Mouse (Mus musculus) ES-E14 (cell line): Measurements from ENCODE around the gene Synj1. TPM values are rescaled to one million over a fixed set of nuclear protein-coding genes. Genes with fewer than 3 reads are reported as not detected.
A peak's percentile ranks its signal among the peaks of the same experiment; 100 is the strongest.

Source experiments
- DNase-seq: peaks from one replicate; pipeline ENCODE4 v3.0.0-alpha.2; 2013; ENCODE audit warnings: low read depth, low spot score
- H3K27ac ChIP-seq: 2 replicates; pipeline ENCODE4 v1.5.1; 2012; ENCODE audit warnings: low read depth, mild to moderate bottlenecking, low read length, moderate library complexity, mixed read lengths; ENCODE audit not compliant: poor library complexity, insufficient read depth, severe bottlenecking
- H3K36me3 ChIP-seq: 2 replicates; pipeline ENCODE4 v1.6.1; 2012; ENCODE audit warnings: mild to moderate bottlenecking, low read length, moderate library complexity, mixed read lengths; ENCODE audit not compliant: control insufficient read depth, poor library complexity, insufficient read depth, severe bottlenecking
- H3K4me1 ChIP-seq, 2 experiments: fragments of 150-350 bp in 1 of 2; sonication (generic) in 1 of 2; 2 replicates each; pipeline ENCODE4 v1.6.1; 2012; ENCODE audit warnings: low read length in 2 of 2, mild to moderate bottlenecking in 1 of 2, mixed read lengths in 1 of 2; ENCODE audit not compliant: control insufficient read depth in 2 of 2, insufficient read depth in 2 of 2, poor library complexity in 1 of 2
- H3K4me3 ChIP-seq, 2 experiments: fragments of 150-350 bp in 1 of 2; sonication (generic) in 1 of 2; 2 replicates each; pipeline ENCODE4 v1.5.1; 2012; ENCODE audit warnings: low read length in 2 of 2, low read depth in 1 of 2, mild to moderate bottlenecking in 1 of 2, mixed read lengths in 1 of 2; ENCODE audit not compliant: insufficient read depth in 1 of 2, poor library complexity in 1 of 2, severe bottlenecking in 1 of 2
- H3K9ac ChIP-seq: 2 replicates; pipeline ENCODE4 v1.6.1; 2012; ENCODE audit warnings: low read depth, mild to moderate bottlenecking, low read length, mixed read lengths; ENCODE audit not compliant: poor library complexity, insufficient read depth, severe bottlenecking
- H3K9me3 ChIP-seq: fragments of 150-350 bp; sonication (generic); 2 replicates; pipeline ENCODE4 v1.6.1; 2012; ENCODE audit warnings: low read depth, mild to moderate bottlenecking, low read length; ENCODE audit not compliant: control insufficient read depth, insufficient read depth
- CHD2 ChIP-seq: IDR thresholded peaks from 2 replicates; pipeline ENCODE4 v1.6.1; 2014; ENCODE audit warnings: mild to moderate bottlenecking, low read depth, low read length, inconsistent platforms
- HCFC1 ChIP-seq: IDR thresholded peaks from 2 replicates; pipeline ENCODE4 v1.6.1; 2012; ENCODE audit warnings: low read length, inconsistent platforms, borderline replicate concordance; ENCODE audit not compliant: insufficient read depth
- MAFK ChIP-seq: IDR thresholded peaks from 2 replicates; pipeline ENCODE4 v1.6.1; 2014; ENCODE audit warnings: mild to moderate bottlenecking, low read depth, low read length, inconsistent platforms; ENCODE audit not compliant: insufficient read depth
- ZC3H11A ChIP-seq: IDR thresholded peaks from 2 replicates; pipeline ENCODE4 v1.6.1; 2012; ENCODE audit warnings: low read depth, mild to moderate bottlenecking, inconsistent platforms, low read length, borderline replicate concordance
- ZNF384 ChIP-seq: IDR thresholded peaks from 2 replicates; pipeline ENCODE4 v1.6.1; 2012; ENCODE audit warnings: low read depth, low read length, inconsistent platforms
- in situ Hi-C, 2 experiments: fragments of 600-800 bp; cut with MboI; formaldehyde crosslinking; loops; one replicate each; pipeline ENCODE4 v1.15.1; 2025; ENCODE audit warnings: low sequenced_read_pairs in 2 of 2, inconsistent platforms in 1 of 2; ENCODE audit not compliant: unreplicated experiment in 2 of 2
- total RNA-seq: library from RNA; depleted of rRNA; stranded (reverse); fragments of 300-350 nt; gene quantifications from 2 replicates; pipeline ENCODE4 v1.2.3, GENCODE M21; 2012

Synj1 gene
- total RNA-seq, 1 experiment = 8.9 TPM

DNA sequence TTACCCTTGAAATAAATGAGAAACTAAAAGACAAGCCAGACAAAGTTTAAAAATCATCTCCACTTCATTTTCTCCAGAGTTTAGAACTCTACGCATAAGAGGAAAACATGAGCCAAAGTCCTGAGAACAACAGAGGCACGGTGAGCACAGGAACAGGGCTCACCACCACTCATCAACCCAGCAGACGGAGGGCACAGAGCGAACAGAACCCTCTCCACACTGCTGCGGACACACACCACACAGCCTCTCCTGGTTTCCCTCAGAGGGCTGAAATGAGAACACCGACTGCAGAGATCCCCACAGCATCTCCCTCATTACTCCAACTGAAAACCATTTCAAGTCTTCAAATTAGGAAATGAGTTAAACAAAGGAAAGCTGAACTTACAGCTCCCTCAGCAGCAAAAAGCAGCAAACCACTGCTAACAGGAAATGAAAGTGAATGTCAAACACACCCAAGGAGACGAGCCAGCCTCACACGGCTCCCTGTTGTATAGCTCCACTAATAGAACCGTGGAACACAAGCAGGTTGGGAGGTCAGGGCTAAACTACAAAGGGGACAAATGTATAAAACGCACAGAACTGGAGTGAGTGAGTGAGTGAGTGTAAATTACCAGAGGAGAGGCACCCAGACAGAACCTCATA lies 9.9 kb upstream of the Synj1 start:
- Histone ChIP-seq H3K27ac (no peak overlapping the region), H3K36me3 (peaks cover 28% of the 10 kb centered on the region), H3K4me3 (no peak overlapping the region), H3K9ac (no peak overlapping the region), H3K4me1 (peaks cover 2 to 8% of the 10 kb centered on the region in 2 experiments; a peak in 2 of 4 replicates), H3K9me3 (no peaks in the 10 kb centered on the region; the same call in 1 of the 2 replicates)
- no peak for DNase-seq
- in situ Hi-C loops = no loop called here
- no peak for TF ChIP-seq MAFK
- no peak for TF ChIP-seq CHD2
- no peak for TF ChIP-seq ZC3H11A

DNA sequence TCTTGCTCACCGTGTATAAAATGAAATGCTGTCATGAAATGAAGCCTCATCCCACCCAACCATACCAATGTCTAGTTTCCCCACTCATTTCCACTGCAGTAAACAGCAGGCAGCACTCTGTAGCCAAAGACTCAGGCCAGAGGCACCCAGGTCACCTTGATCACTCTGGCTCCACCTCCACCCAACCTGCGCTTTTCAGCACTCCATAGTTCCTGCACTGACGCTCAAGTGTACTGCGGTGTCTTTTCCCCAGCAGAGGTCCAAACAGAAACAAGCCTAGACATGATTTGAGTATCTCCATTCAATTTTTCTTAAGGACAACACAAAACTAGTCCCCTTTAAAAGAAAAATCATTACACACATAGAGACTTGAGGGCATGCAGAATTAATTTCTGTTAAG lies 8.4 kb upstream of the Synj1 start:
- no peak for DNase-seq
- peaks cover 24% of the 10 kb centered on the region for H3K36me3 ChIP-seq
- TF ChIP-seq ZNF384 = no peak
- no peak for TF ChIP-seq ZC3H11A
- no peak for TF ChIP-seq MAFK
- no peak for TF ChIP-seq HCFC1
- no peak for TF ChIP-seq CHD2
- no peak overlapping the region for H3K4me3 ChIP-seq
- no peaks in the 10 kb centered on the region; the same call in 1 of the 2 replicates for H3K9me3 ChIP-seq
- peaks cover 2 to 8% of the 10 kb centered on the region in 2 experiments; a peak in 2 of 4 replicates for H3K4me1 ChIP-seq
- in situ Hi-C loops = no loop called here
- no peak overlapping the region for H3K9ac ChIP-seq
- peak overlapping the region; percentile 25; the same call in 1 of the 2 replicates for H3K27ac ChIP-seq

DNA sequence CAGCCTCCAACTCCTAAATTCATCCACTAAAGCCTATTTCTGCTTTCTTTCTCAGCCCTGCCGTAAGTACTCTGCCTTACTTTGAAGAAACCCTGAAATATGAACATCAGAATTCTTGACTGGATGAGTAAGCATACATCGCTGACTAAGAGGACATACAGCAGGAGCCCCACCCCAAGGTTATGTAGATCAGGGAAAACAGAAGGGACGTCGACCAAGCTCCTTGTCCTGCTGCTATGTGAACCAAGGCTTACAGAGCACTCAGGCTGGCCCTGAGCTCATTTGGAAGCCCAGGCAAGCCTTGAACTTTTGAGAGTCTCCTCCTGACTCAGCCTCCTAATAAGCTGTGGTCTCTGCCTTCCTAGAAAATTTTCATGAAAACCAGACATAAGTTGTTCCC lies 4.7 kb upstream of the Synj1 start:
- Histone ChIP-seq H3K9ac (no peak overlapping the region), H3K9me3 (no peaks in the 10 kb centered on the region), H3K4me1 (peaks cover 0 to 8% of the 10 kb centered on the region in 2 experiments; a peak in 1 of 4 replicates), H3K36me3 (peaks cover 16% of the 10 kb centered on the region), H3K4me3 (no peak overlapping the region), H3K27ac (no peak overlapping the region)
- DNase-seq = no peak
- TF ChIP-seq ZC3H11A (no peak), MAFK (no peak)
- in situ Hi-C loops = no loop called here

DNA sequence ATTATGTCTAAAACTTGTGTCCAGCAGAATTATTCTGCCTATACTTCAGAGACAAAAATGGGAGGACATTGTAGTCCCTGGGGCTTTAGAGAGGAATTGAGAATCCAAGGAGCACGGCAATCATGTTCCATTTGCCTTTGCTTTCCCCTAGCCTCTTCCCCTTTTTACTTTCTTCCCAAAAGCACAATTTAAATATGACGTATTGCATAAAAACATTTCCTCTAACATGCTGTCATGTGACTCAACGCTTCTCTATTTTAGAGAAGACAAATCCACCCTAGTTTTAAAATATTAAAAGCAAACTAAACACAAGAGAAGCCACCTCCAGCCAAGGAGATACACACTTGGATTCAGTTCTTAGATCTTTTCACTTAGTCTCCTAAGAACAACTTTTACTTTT lies 739 bp upstream of the Synj1 start:
- Histone ChIP-seq H3K4me1 (no peaks in the 10 kb centered on the region), H3K9me3 (no peaks in the 10 kb centered on the region), H3K9ac (no peak overlapping the region), H3K4me3 (peak overlapping the region in 1 of 2 experiments; percentile 91; a peak in 1 of 4 replicates), H3K36me3 (peaks cover 8% of the 10 kb centered on the region), H3K27ac (no peak overlapping the region)
- no peak for DNase-seq
- TF ChIP-seq HCFC1 (no peak), MAFK (no peak), ZNF384 (no peak), ZC3H11A (no peak), CHD2 (no peak)
- in situ Hi-C loops = no loop called here

DNA sequence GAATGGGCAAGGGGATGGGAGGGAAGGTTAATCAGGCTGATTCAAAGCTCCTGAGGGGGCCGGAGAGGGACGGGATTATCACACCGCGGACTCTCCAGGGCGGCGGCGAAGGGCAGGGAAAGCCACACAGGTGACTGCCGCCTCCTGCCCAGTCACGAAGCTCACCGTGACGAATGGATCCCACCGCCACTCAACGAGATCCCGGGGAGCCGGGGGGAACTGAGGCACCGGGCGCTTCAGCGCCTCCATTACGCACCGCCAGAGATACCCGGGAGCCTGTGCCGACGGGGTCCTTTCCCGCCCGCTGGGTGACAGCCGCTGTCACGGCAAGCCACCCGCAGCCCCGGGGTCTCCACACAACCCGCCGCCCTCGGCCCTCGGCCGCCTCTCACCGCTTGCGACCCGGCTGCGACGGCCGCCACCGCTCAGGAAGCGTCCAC lies 507 bp downstream of the Synj1 start:
- H3K36me3 ChIP-seq = peaks cover 5% of the 10 kb centered on the region
- H3K27ac ChIP-seq = no peak overlapping the region
- peak overlapping the region; percentile 79 to 91 for H3K4me3 ChIP-seq
- TF ChIP-seq ZNF384 (no peak), MAFK (no peak), ZC3H11A (no peak), CHD2 (no peak), HCFC1 (no peak)
- H3K9me3 ChIP-seq = no peaks in the 10 kb centered on the region
- H3K4me1 ChIP-seq = no peaks in the 10 kb centered on the region
- peak overlapping the region; percentile 78 for H3K9ac ChIP-seq
- in situ Hi-C loops = no loop called here
- no peak for DNase-seq
